Mouse (Mus musculus): ENCODE results near the gene Kcnq2.

GRCm38 (mm10) chr2:181122642-181123041 is 12.5 kb downstream of the Kcnq2 start:
- TF ChIP-seq CHD2 (IDR thresholded peaks at IDR 0.05; ENCODE audit: low read depth, low read length) (no peak), ZC3H11A (IDR thresholded peaks at IDR 0.05; ENCODE audit: borderline replicate concordance, low read depth, low read length) (no peak), ZNF384 (IDR thresholded peaks at IDR 0.05; ENCODE audit: low read depth, low read length) (no peak), HCFC1 (IDR thresholded peaks at IDR 0.05; ENCODE audit: borderline replicate concordance, insufficient read depth, low read length) (no peak)

Measured in ES-E14 (cell line).